15 mouse cellular contexts compared by ENCODE assay signal in genomic region chr10:96648161-96648561, GRCm38 (mm10). TPM values are rescaled to one million over a fixed set of nuclear protein-coding genes. Genes with fewer than 3 reads are reported as not detected.
DNase-seq lines count a peak whose midpoint lies in the region; ATAC-seq lines count a peak whose summit lies in the region.
"Had no signal": no experiment of that assay in that cellular context is flagged by ENCODE, and none has a peak within 500 bp of the region (broad histone marks: within the 10 kb centered on the region; RNA-seq: fewer than 3 reads in every experiment).

No protein-coding gene starts in this region.

- no peak for ATAC-seq in neural tube, embryonic 13.5 days (ENCODE audit: low read depth)
- no peak for ATAC-seq in forebrain, embryonic 15.5 days (replicated peaks)
- ATAC-seq: intestine, embryonic 15.5 days had no signal

- no peaks in the 10 kb centered on the region for H3K27me3 ChIP-seq in neural tube, embryonic 13.5 days
- no peaks in the 10 kb centered on the region for H3K27me3 ChIP-seq in forebrain, embryonic 15.5 days
- H3K27me3 ChIP-seq: embryonic facial prominence, embryonic 13.5 days; forebrain, embryonic 12.5 days; intestine, embryonic 15.5 days had no signal

- H3K4me3 ChIP-seq in neural tube, embryonic 13.5 days, result no peak overlapping the region
- no peak overlapping the region for H3K4me3 ChIP-seq in forebrain, embryonic 15.5 days
- H3K4me3 ChIP-seq: embryonic facial prominence, embryonic 13.5 days; forebrain, embryonic 12.5 days; intestine, embryonic 15.5 days had no signal

- peaks cover 34% of the 10 kb centered on the region for H3K4me1 ChIP-seq in neural tube, embryonic 13.5 days (replicated peaks)
- H3K4me1 ChIP-seq in forebrain, embryonic 15.5 days, result peaks cover 25% of the 10 kb centered on the region

- no peak overlapping the region for H3K4me2 ChIP-seq in neural tube, embryonic 13.5 days
- no peak overlapping the region for H3K4me2 ChIP-seq in forebrain, embryonic 15.5 days (replicated peaks)
- H3K4me2 ChIP-seq: embryonic facial prominence, embryonic 13.5 days; forebrain, embryonic 12.5 days; intestine, embryonic 15.5 days had no signal

- WGBS in neural tube, embryonic 13.5 days, result 50% methylated on average over 3 of the region's 3 CpGs
- 50% methylated on average over 3 of the region's 3 CpGs for WGBS in forebrain, embryonic 15.5 days

- 0 out of 2 replicates have a peak overlapping the region, but pooled peaks have one; percentile 18 for H3K27ac ChIP-seq in neural tube, embryonic 13.5 days (replicated peaks)
- H3K27ac ChIP-seq in forebrain, embryonic 15.5 days (replicated peaks), result no peak overlapping the region
- H3K27ac ChIP-seq: embryonic facial prominence, embryonic 13.5 days; intestine, embryonic 15.5 days; liver, embryonic 14.5 days had no signal

- H3K36me3 ChIP-seq in neural tube, embryonic 13.5 days, result no peaks in the 10 kb centered on the region
- no peaks in the 10 kb centered on the region for H3K36me3 ChIP-seq in forebrain, embryonic 15.5 days
- H3K36me3 ChIP-seq: embryonic facial prominence, embryonic 13.5 days; forebrain, embryonic 12.5 days; intestine, embryonic 15.5 days had no signal

- no peak overlapping the region for H3K9ac ChIP-seq in neural tube, embryonic 13.5 days
- H3K9ac ChIP-seq in forebrain, embryonic 15.5 days (replicated peaks), result no peak overlapping the region
- H3K9ac ChIP-seq: embryonic facial prominence, embryonic 13.5 days; forebrain, embryonic 12.5 days; intestine, embryonic 15.5 days; liver, embryonic 14.5 days had no signal

- H3K9me3 ChIP-seq in neural tube, embryonic 13.5 days, result no peaks in the 10 kb centered on the region
- no peaks in the 10 kb centered on the region for H3K9me3 ChIP-seq in forebrain, embryonic 15.5 days
- H3K9me3 ChIP-seq: embryonic facial prominence, embryonic 13.5 days; forebrain, embryonic 12.5 days; intestine, embryonic 15.5 days had no signal

- DNase-seq in heart, adult 11 months, result peak; percentile 34
- DNase-seq in heart, adult 9 months (ENCODE audit: low spot score in 2 of 2), result no peak
- DNase-seq in neural tube, embryonic 10.5 days (ENCODE audit: extremely low spot score, low spot score), result no peak
- peak; percentile 90 for DNase-seq in cerebellum, adult 9-10 months
- peak; percentile 51 for DNase-seq in naive thymus-derived CD4-positive, alpha-beta T cell, adult 2 months (ENCODE audit: low read depth)
- DNase-seq in left cerebral cortex, adult 8-10 months (ENCODE audit: low spot score in 2 of 2), result no peak
- DNase-seq: lung, postnatal 14 days; midbrain, embryonic 14.5 days; right cerebral cortex, postnatal 14 days had no signal

RNA-seq across cellular contexts. Expression of gene Btg1, which starts 31.4 kb away (rescaled TPM):
- 49.5 and 51.6 TPM in 2 replicates for polyA plus RNA-seq in neural tube, embryonic 13.5 days (2015; fragmentation: Nextera tagmentation; extraction: Ambion mirVana)
- 60.0 and 61.2 TPM in 2 replicates for polyA plus RNA-seq in forebrain, embryonic 15.5 days (2015; fragmentation: Nextera tagmentation; extraction: Ambion mirVana)
- total RNA-seq in left cerebral cortex, adult 8-10 months (2022), result 10 to 100 TPM; 34.1 to 39.4 (median 35.2) TPM

Comparison
In these comparisons a context has a peak if more than half of its experiments do, and no peak if none do; other contexts are left out.
1. DNase-seq: peak in heart, adult 11 months (single experiment), cerebellum, adult 9-10 months (single experiment) and naive thymus-derived CD4-positive, alpha-beta T cell, adult 2 months (single experiment); none in heart, adult 9 months (0 of 2), neural tube, embryonic 10.5 days (single experiment) and left cerebral cortex, adult 8-10 months (0 of 2).